Mouse (Mus musculus) lung, adult 2 months (tissue): Measurements from ENCODE around the gene Aox3. TPM values are rescaled to one million over a fixed set of nuclear protein-coding genes. Genes with fewer than 3 reads are reported as not detected.

Source experiments
- DNase-seq: peaks from one replicate; pipeline ENCODE4 v3.0.0; 2022
- H3K4me1 ChIP-seq: fragments of 200-500 bp; 2 replicates; pipeline ENCODE4 v1.6.1; 2011; ENCODE audit warnings: low read length; ENCODE audit not compliant: control insufficient read depth, insufficient read depth
- H3K4me3 ChIP-seq: fragments of 200-500 bp; replicated peaks from 2 replicates; pipeline ENCODE3; 2011; ENCODE audit warnings: low read depth, mild to moderate bottlenecking, control low read depth, low read length; ENCODE audit errors: extremely low read depth
- CTCF ChIP-seq: fragments of 200-500 bp; IDR thresholded peaks from 2 replicates; pipeline ENCODE4 v1.5.1; 2011; ENCODE audit warnings: mild to moderate bottlenecking, low read length, control low read depth; ENCODE audit not compliant: insufficient read depth
- POLR2A ChIP-seq: fragments of 200-500 bp; IDR thresholded peaks from 2 replicates; pipeline ENCODE4 v1.6.1; 2011; ENCODE audit warnings: low read depth, mild to moderate bottlenecking, control low read depth, low read length, borderline replicate concordance; ENCODE audit errors: extremely low read depth
- WGBS: fragments of 180-500 bp; shearing (Covaris S2); methylation state at CpG from one replicate; pipeline ENCODE4 v1.1.7; 2018; 5-methylcytosine and 5-hydroxymethylcytosine counted together
- polyA plus RNA-seq: library from polyadenylated mRNA; depleted of rRNA; stranded (reverse); fragments of >200 nt; gene quantifications from 2 replicates; pipeline ENCODE4 v1.2.3, GENCODE M21; 2012

Aox3 gene
- polyA plus RNA-seq, 1 experiment = 41.6 TPM

DNA sequence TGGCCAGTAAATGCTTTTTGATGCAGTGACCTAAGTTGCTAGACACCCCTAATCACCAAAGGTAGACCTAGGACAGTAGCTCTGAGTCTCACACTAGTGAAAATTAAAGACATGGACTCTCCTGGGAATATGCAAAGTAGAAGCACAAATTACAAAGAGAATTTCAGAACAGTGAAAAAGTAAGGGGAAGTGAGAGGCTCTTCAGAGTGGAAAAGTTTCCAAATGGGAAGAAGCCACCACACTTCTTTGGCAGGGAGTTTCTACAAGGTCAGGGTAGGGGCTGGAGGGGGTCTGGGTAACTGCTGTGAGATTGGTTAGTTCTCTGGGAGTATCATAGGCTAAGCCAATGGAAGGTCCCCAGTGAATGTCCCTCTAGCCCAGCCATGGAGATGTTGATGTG, 13.8 kb upstream of the Aox3 start:
- Histone ChIP-seq H3K4me1 (peaks cover 3% of the 10 kb centered on the region), H3K4me3 (no peak overlapping the region)
- DNase-seq = no peak
- TF ChIP-seq CTCF = no peak
- no peak for TF ChIP-seq POLR2A

GRCm38 (mm10) chr1:58101531-58102146, 11.3 kb upstream of the Aox3 start:
- 36% methylated on average over 2 of the region's 2 CpGs for WGBS
- TF ChIP-seq POLR2A (no peak), CTCF (no peak)
- no peak for DNase-seq

GRCm38 (mm10) chr1:58102494-58102893, 10.4 kb upstream of the Aox3 start:
- TF ChIP-seq CTCF (no peak), POLR2A (no peak)
- no peak for DNase-seq
- H3K4me1 ChIP-seq = peaks cover 3% of the 10 kb centered on the region
- H3K4me3 ChIP-seq = no peak overlapping the region
- 47% methylated on average over 7 of the region's 7 CpGs for WGBS

More at GRCm38 (mm10) chr1:58101531-58102146, 11.3 kb upstream of the Aox3 start:
- Histone ChIP-seq H3K4me1 (peaks cover 3% of the 10 kb centered on the region), H3K4me3 (no peak overlapping the region)

DNA sequence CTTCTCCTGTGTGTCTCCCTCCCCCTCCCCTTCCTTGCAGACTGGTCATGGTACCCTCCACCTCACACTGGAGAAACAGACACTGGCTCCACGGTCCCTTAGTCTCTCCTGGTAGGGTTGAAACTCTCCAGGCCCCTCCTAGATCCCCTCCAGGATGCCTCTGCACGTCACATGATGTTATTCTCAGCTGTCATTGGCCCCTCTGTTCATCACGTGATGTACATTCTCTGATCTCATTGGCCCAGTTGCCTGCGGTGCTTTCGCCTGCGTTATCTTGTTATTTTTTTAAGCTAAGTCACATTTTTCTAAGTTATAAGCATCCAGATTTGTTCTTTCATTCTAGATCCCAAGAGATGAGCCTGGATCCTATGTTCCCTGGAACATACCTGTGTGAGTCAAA, 7.2 kb upstream of the Aox3 start:
- peaks cover 3% of the 10 kb centered on the region for H3K4me1 ChIP-seq
- DNase-seq = no peak
- no peak overlapping the region for H3K4me3 ChIP-seq
- TF ChIP-seq POLR2A (no peak), CTCF (no peak)
- 84% methylated on average over 6 of the region's 6 CpGs for WGBS

GRCm38 (mm10) chr1:58107066-58107465, 5.9 kb upstream of the Aox3 start:
- TF ChIP-seq CTCF (no peak), POLR2A (no peak)
- no peak for DNase-seq
- Histone ChIP-seq H3K4me3 (no peak overlapping the region), H3K4me1 (no peaks in the 10 kb centered on the region)
- 76% methylated on average over 2 of the region's 2 CpGs for WGBS

DNA sequence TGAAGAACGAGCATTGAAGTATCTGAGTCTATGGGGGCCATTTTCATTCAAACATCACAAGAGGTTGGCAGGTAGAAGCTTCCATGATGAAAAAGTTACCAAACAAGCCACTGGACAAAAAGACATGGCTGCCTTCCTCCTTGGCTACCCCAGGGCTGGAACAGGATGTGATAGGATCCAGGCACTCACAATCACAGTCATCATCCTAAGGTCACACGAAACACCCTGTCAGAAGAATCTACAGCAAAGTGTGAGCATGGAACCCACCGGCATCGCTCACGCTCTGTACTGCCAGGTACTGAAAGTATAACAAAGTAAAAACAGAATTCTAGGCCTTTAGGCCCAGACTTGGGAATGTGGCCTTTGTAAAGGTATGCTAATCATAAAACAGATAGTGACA, 2.7 kb upstream of the Aox3 start:
- no peak overlapping the region for H3K4me3 ChIP-seq
- 93% methylated on average over 5 of the region's 5 CpGs for WGBS
- H3K4me1 ChIP-seq = no peaks in the 10 kb centered on the region; the same call in 1 of the 2 replicates
- DNase-seq = no peak
- no peak for TF ChIP-seq POLR2A
- TF ChIP-seq CTCF = no peak

GRCm38 (mm10) chr1:58111315-58111714, 1.6 kb upstream of the Aox3 start:
- no peak for DNase-seq
- no peak for TF ChIP-seq CTCF
- TF ChIP-seq POLR2A = no peak
- 60% methylated on average over 4 of the region's 4 CpGs for WGBS
- Histone ChIP-seq H3K4me3 (no peak overlapping the region), H3K4me1 (no peaks in the 10 kb centered on the region; the same call in 1 of the 2 replicates)

GRCm38 (mm10) chr1:58113441-58113840, 511 bp downstream of the Aox3 start:
- peak overlapping the region; percentile 52 for H3K4me3 ChIP-seq
- no peak for TF ChIP-seq CTCF
- TF ChIP-seq POLR2A = no peak
- no peaks in the 10 kb centered on the region; the same call in 1 of the 2 replicates for H3K4me1 ChIP-seq
- no peak for DNase-seq

- no peaks in the 10 kb centered on the region; the same call in 1 of the 2 replicates for H3K4me1 ChIP-seq
- WGBS = 50% methylated on average over 6 of the region's 6 CpGs
- TF ChIP-seq POLR2A = no peak
- TF ChIP-seq CTCF = no peak
- DNase-seq = no peak
- peak overlapping the region; percentile 55 for H3K4me3 ChIP-seq
Observed at GRCm38 (mm10) chr1:58114021-58114560, 1.2 kb downstream of the Aox3 start.

GRCm38 (mm10) chr1:58114666-58115375, 1.9 kb downstream of the Aox3 start:
- DNase-seq = no peak
- no peak overlapping the region for H3K4me3 ChIP-seq
- WGBS = 54% methylated on average over 12 of the region's 12 CpGs
- H3K4me1 ChIP-seq = no peaks in the 10 kb centered on the region; the same call in 1 of the 2 replicates
- TF ChIP-seq POLR2A (no peak), CTCF (no peak)
